Mouse (Mus musculus): ENCODE results near the gene Prkacb. TPM values are rescaled to one million over a fixed set of nuclear protein-coding genes. Genes with fewer than 3 reads are reported as not detected.

Prkacb gene
- total and polyA plus RNA-seq, 3 experiments: 13.5 to 165 (median 91.3) TPM

- Histone ChIP-seq H3K27me3 (ENCODE audit: insufficient read depth, low read length) (no peaks in the 10 kb centered on the region), H3K4me1 (ENCODE audit: insufficient read depth, low read depth, low read length) (peaks cover 38% of the 10 kb centered on the region), H3K36me3 (replicated peaks) (peaks cover 38% of the 10 kb centered on the region), H3K9me3 (replicated peaks) (no peaks in the 10 kb centered on the region), H3K4me3 (ENCODE audit: low read depth, low read length) (no peak overlapping the region)
- ATAC-seq (ENCODE audit: extremely low read depth, insufficient number of reproducible peaks, low FRiP score, poor library complexity, severe bottlenecking) (no peak), DNase-seq (ENCODE audit: low spot score) (no peak)
- no peak for TF ChIP-seq TAL1 (conservative IDR thresholded peaks at IDR 0.05; ENCODE audit: low read depth, low read length)
Measured at GRCm38 (mm10) chr3:146770853-146771252, 41.9 kb downstream of the Prkacb start.

- H3K27me3 ChIP-seq (ENCODE audit: insufficient read depth, low read length): no peaks in the 10 kb centered on the region
- DNase-seq (ENCODE audit: low spot score) (no peak), ATAC-seq (ENCODE audit: extremely low read depth, insufficient number of reproducible peaks, low FRiP score, poor library complexity, severe bottlenecking) (no peak)
- no peak overlapping the region for H3K4me3 ChIP-seq (ENCODE audit: low read depth, low read length)
- H3K4me1 ChIP-seq (ENCODE audit: insufficient read depth, low read depth, low read length): peaks cover 43% of the 10 kb centered on the region
- no peak for TF ChIP-seq POLR2AphosphoS5 (IDR thresholded peaks at IDR 0.05; ENCODE audit: insufficient replicate concordance, low read depth, low read length)
- TF ChIP-seq GATA1 (IDR thresholded peaks at IDR 0.05; ENCODE audit: borderline replicate concordance, low read length): no peak
- TF ChIP-seq CTCF (IDR thresholded peaks at IDR 0.05; ENCODE audit: low read depth, low read length): no peak
- no peak for TF ChIP-seq TAL1 (conservative IDR thresholded peaks at IDR 0.05; ENCODE audit: low read depth, low read length)
- no peak for TF ChIP-seq GATA2 (IDR thresholded peaks at IDR 0.05; ENCODE audit: borderline replicate concordance, low read depth, low read length)
- no peaks in the 10 kb centered on the region for H3K9me3 ChIP-seq (replicated peaks)
- peaks cover 38% of the 10 kb centered on the region for H3K36me3 ChIP-seq (replicated peaks)
Measured at GRCm38 (mm10) chr3:146769940-146770659, 42.7 kb downstream of the Prkacb start.

- TF ChIP-seq TAL1 (conservative IDR thresholded peaks at IDR 0.05; ENCODE audit: low read depth, low read length): no peak
- TF ChIP-seq GATA1 (IDR thresholded peaks at IDR 0.05; ENCODE audit: borderline replicate concordance, low read length): no peak
- no peaks in the 10 kb centered on the region for H3K27me3 ChIP-seq (ENCODE audit: insufficient read depth, low read length)
- peaks cover 38% of the 10 kb centered on the region for H3K36me3 ChIP-seq (replicated peaks)
- DNase-seq (ENCODE audit: low spot score) (no peak), ATAC-seq (ENCODE audit: extremely low read depth, insufficient number of reproducible peaks, low FRiP score, poor library complexity, severe bottlenecking) (no peak)
- no peaks in the 10 kb centered on the region for H3K9me3 ChIP-seq (replicated peaks)
- no peak overlapping the region for H3K4me3 ChIP-seq (ENCODE audit: low read depth, low read length)
- H3K4me1 ChIP-seq (ENCODE audit: insufficient read depth, low read depth, low read length): peaks cover 48% of the 10 kb centered on the region
Measured at GRCm38 (mm10) chr3:146769569-146769939, 43.2 kb downstream of the Prkacb start.

- TF ChIP-seq POLR2AphosphoS5 (IDR thresholded peaks at IDR 0.05; ENCODE audit: insufficient replicate concordance, low read depth, low read length) (no peak), GATA1 (IDR thresholded peaks at IDR 0.05; ENCODE audit: borderline replicate concordance, low read length) (no peak), GATA2 (IDR thresholded peaks at IDR 0.05; ENCODE audit: borderline replicate concordance, low read depth, low read length) (no peak), CTCF (IDR thresholded peaks at IDR 0.05; ENCODE audit: low read depth, low read length) (no peak), TAL1 (conservative IDR thresholded peaks at IDR 0.05; ENCODE audit: low read depth, low read length) (no peak)
Measured at GRCm38 (mm10) chr3:146768921-146769320, 43.9 kb downstream of the Prkacb start.

GRCm38 (mm10) chr3:146768360-146768759 lies 44.4 kb downstream of the Prkacb start:
- H3K36me3 ChIP-seq (replicated peaks): peaks cover 32% of the 10 kb centered on the region
- no peak for ATAC-seq (ENCODE audit: extremely low read depth, insufficient number of reproducible peaks, low FRiP score, poor library complexity, severe bottlenecking)
- TF ChIP-seq GATA1 (IDR thresholded peaks at IDR 0.05; ENCODE audit: borderline replicate concordance, low read length) (no peak), POLR2AphosphoS5 (IDR thresholded peaks at IDR 0.05; ENCODE audit: insufficient replicate concordance, low read depth, low read length) (no peak), GATA2 (IDR thresholded peaks at IDR 0.05; ENCODE audit: borderline replicate concordance, low read depth, low read length) (no peak), CTCF (IDR thresholded peaks at IDR 0.05; ENCODE audit: low read depth, low read length) (no peak), TAL1 (conservative IDR thresholded peaks at IDR 0.05; ENCODE audit: low read depth, low read length) (no peak)
- DNase-seq (ENCODE audit: low spot score): no peak
- no peaks in the 10 kb centered on the region for H3K9me3 ChIP-seq (replicated peaks)
- H3K4me1 ChIP-seq (ENCODE audit: insufficient read depth, low read depth, low read length): peaks cover 57% of the 10 kb centered on the region
- H3K27me3 ChIP-seq (ENCODE audit: insufficient read depth, low read length): no peaks in the 10 kb centered on the region
- H3K4me3 ChIP-seq (ENCODE audit: low read depth, low read length): no peak overlapping the region

More at GRCm38 (mm10) chr3:146768921-146769320, 43.9 kb downstream of the Prkacb start:
- H3K27me3 ChIP-seq (ENCODE audit: insufficient read depth, low read length): no peaks in the 10 kb centered on the region
- no peak for DNase-seq (ENCODE audit: low spot score)
- H3K4me1 ChIP-seq (ENCODE audit: insufficient read depth, low read depth, low read length): peaks cover 54% of the 10 kb centered on the region
- H3K9me3 ChIP-seq (replicated peaks): no peaks in the 10 kb centered on the region
- no peak for ATAC-seq (ENCODE audit: extremely low read depth, insufficient number of reproducible peaks, low FRiP score, poor library complexity, severe bottlenecking)
- H3K4me3 ChIP-seq (ENCODE audit: low read depth, low read length): no peak overlapping the region
- peaks cover 35% of the 10 kb centered on the region for H3K36me3 ChIP-seq (replicated peaks)

GRCm38 (mm10) chr3:146766701-146767181 lies 46.0 kb downstream of the Prkacb start:
- ATAC-seq (ENCODE audit: extremely low read depth, insufficient number of reproducible peaks, low FRiP score, poor library complexity, severe bottlenecking) (no peak), DNase-seq (ENCODE audit: low spot score) (no peak)
- Histone ChIP-seq H3K9me3 (replicated peaks) (no peaks in the 10 kb centered on the region), H3K4me1 (ENCODE audit: insufficient read depth, low read depth, low read length) (peaks cover 67% of the 10 kb centered on the region), H3K36me3 (replicated peaks) (peaks cover 30% of the 10 kb centered on the region), H3K4me3 (ENCODE audit: low read depth, low read length) (no peak overlapping the region), H3K27me3 (ENCODE audit: insufficient read depth, low read length) (no peaks in the 10 kb centered on the region)
- TF ChIP-seq GATA2 (IDR thresholded peaks at IDR 0.05; ENCODE audit: borderline replicate concordance, low read depth, low read length) (no peak), TAL1 (conservative IDR thresholded peaks at IDR 0.05; ENCODE audit: low read depth, low read length) (no peak), POLR2AphosphoS5 (IDR thresholded peaks at IDR 0.05; ENCODE audit: insufficient replicate concordance, low read depth, low read length) (no peak), CTCF (IDR thresholded peaks at IDR 0.05; ENCODE audit: low read depth, low read length) (no peak), GATA1 (IDR thresholded peaks at IDR 0.05; ENCODE audit: borderline replicate concordance, low read length) (no peak)

All from G1E (cell line).